Mouse (Mus musculus): ENCODE data around the gene Gpr65. TPM values are rescaled to one million over a fixed set of nuclear protein-coding genes. Genes with fewer than 3 reads are reported as not detected.
"Not testable (repeated sequence)": the region's sequence is repeated elsewhere in the genome, so short reads cannot be mapped to it uniquely, and the experiment has no call there.

Gene Gpr65
- 1.7 and 2.0 TPM in 2 replicates for polyA plus RNA-seq (2015; fragmentation: Nextera tagmentation; extraction: Ambion mirVana)

DNA sequence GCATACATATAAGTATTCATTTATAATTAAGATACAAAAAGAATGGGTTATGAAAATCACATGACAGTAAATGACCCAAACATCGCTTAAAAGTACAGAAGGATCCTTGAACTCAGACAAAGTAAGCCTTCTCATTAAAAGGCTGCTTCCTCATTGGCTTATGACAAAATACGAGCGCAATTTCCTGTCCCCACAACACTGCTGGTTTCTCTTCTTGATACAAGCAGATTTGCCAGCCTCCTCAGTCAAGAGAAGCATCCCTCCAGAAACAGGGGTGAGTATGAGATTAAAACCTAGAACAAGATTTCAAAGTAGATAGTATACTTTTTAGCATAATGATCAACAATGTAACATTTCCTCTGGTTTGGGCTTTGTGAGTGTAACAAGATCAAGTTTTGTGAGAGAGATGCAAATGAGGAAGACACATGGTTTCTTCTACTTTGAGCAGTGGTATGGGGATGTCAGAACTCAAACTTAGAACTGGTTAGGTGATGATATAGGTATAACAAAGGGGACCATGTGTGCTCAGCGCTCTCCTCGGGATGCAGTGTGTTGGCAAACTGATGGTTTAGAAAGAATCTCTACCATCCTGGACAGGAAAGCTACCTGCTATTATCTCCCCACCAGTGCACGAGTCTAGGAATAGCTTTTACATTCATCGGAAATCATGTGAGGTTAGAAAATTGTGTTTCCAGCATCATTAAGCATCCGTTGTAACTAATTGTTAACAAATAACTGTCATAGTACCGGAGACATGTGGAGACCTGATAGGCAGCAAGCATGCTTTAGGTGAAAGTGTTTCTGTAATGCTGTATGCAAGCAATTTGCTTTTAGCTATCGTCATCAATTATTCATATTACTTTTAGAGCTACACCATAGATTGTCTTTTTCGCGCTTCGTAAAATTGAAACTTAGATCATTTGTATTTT lies at the start of gene Gpr65:
Gpr65 (plus strand) TSS at position 195 of the 929 bp plus-strand sequence.
- Histone ChIP-seq H3K27me3 (no peaks in the 10 kb centered on the region), H3K4me2 (replicated peaks) (no peak within 1 kb of the TSS), H3K27ac (no peak within 1 kb of the TSS), H3K4me3 (no peak within 1 kb of the TSS), H3K4me1 (peaks cover 6% of the 10 kb centered on the region; the same call in 1 of the 2 replicates), H3K9ac (no peak within 1 kb of the TSS), H3K9me3 (no peaks in the 10 kb centered on the region), H3K36me3 (no peaks in the 10 kb centered on the region)
- 87% methylated on average over 13 of the region's 13 CpGs for WGBS
- ATAC-seq (ENCODE audit: low FRiP score, low read depth): no peak

DNA sequence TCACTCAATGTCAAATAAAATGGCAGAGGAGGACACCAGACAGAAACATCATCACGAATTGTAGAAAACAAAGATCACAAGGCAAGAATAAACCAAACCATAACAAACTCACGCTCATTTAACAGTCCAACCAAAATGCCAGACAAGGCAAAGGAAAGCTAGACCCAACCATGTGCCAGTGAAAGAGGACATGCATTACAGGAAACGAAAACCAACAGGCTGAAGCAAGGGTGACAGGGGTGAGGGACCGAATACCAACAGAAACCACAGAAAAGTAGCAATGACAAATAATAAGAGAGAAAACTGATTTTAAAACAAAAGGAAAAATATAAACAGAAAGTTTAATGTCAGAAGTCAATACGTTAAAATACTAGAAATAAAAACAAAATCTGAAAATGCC lies 45.1 kb upstream of the Gpr65 start:
- no peaks in the 10 kb centered on the region for H3K9me3 ChIP-seq
- ATAC-seq (ENCODE audit: low FRiP score, low read depth): no peak
- no peak overlapping the region for H3K4me2 ChIP-seq (replicated peaks)
- H3K27ac ChIP-seq: no peak overlapping the region
- H3K27me3 ChIP-seq: no peaks in the 10 kb centered on the region
- H3K4me3 ChIP-seq: no peak overlapping the region
- peaks cover 10% of the 10 kb centered on the region for H3K36me3 ChIP-seq
- H3K9ac ChIP-seq: no peak overlapping the region
- H3K4me1 ChIP-seq: no peaks in the 10 kb centered on the region
- WGBS: 82% methylated on average over 5 of the region's 5 CpGs

DNA sequence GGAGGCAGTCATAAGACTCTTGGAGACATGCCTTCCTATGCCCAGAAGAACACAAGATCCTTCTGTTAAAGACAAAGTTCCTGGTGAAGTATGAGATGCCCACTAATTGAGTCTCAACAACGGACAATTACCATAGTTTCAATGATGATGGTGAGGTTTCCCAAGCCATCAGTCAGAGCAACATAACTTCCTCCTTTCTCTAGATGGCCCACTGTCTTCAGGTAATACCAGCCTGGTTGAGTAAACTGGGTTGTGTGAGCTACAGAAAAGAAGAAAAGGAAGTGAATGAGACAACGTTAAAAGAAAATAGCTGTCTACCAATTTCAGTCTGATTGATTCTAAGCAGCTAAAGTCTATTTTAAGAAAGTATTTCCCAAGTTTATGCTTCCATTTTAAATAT lies 41.4 kb upstream of the Gpr65 start:
- 90% methylated on average over 2 of the region's 2 CpGs for WGBS
- no peak for ATAC-seq (ENCODE audit: low FRiP score, low read depth)
- Histone ChIP-seq H3K27me3 (no peaks in the 10 kb centered on the region), H3K9ac (no peak overlapping the region), H3K4me3 (no peak overlapping the region), H3K9me3 (no peaks in the 10 kb centered on the region), H3K36me3 (peaks cover 13% of the 10 kb centered on the region), H3K4me1 (no peaks in the 10 kb centered on the region), H3K27ac (no peak overlapping the region), H3K4me2 (replicated peaks) (no peak overlapping the region)

DNA sequence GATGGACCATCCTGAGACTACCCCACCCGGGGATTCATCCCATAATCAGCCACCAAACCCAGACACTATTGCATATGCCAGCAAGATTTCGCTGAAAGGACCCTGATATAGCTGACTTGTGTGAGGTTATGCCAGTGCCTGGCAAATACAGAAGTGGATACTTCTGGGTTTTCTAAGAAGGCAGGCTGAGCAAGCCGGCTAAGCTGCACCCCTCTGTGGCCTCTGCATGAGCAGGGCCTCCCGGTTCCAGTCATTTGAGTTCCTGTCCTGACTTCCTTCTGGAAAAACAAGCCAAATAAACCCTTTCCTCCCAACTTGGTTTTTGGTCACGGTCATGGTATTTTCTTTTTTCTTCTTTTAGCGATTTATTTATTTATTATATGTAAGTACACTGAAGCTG lies 30.0 kb upstream of the Gpr65 start:
- H3K36me3 ChIP-seq; H3K9me3 ChIP-seq; H3K27ac ChIP-seq; H3K4me3 ChIP-seq; H3K9ac ChIP-seq; H3K27me3 ChIP-seq; ATAC-seq (ENCODE audit: low FRiP score, low read depth); H3K4me1 ChIP-seq; H3K4me2 ChIP-seq (replicated peaks): not testable (repeated sequence)
- 80% methylated on average over 6 of the region's 6 CpGs for WGBS

DNA sequence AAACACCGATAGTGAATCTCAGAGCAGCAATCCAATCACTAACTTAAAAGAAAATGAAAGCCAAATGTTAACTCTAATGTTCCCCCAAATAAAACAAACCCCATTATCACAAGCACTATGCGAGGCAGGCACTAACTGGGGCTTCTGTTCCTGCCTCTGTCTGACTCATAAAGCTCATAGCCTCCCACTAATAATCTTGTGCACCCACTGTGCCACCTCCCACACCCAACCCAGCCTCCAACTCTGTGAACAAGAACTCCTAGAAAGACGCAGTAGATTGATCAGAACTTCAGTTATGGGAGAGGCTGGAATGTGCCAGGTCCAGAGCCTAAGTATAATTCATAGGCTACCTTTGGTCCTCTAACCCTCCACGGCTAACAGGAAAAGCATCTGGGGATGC lies 24.3 kb upstream of the Gpr65 start:
- WGBS: 50% methylated on average over 4 of the region's 4 CpGs
- Histone ChIP-seq H3K4me3 (no peak overlapping the region), H3K27ac (no peak overlapping the region), H3K9me3 (no peaks in the 10 kb centered on the region), H3K4me2 (replicated peaks) (no peak overlapping the region), H3K9ac (no peak overlapping the region), H3K4me1 (no peaks in the 10 kb centered on the region), H3K27me3 (no peaks in the 10 kb centered on the region), H3K36me3 (peaks cover 2% of the 10 kb centered on the region; the same call in 1 of the 2 replicates)
- no peak for ATAC-seq (ENCODE audit: low FRiP score, low read depth)

DNA sequence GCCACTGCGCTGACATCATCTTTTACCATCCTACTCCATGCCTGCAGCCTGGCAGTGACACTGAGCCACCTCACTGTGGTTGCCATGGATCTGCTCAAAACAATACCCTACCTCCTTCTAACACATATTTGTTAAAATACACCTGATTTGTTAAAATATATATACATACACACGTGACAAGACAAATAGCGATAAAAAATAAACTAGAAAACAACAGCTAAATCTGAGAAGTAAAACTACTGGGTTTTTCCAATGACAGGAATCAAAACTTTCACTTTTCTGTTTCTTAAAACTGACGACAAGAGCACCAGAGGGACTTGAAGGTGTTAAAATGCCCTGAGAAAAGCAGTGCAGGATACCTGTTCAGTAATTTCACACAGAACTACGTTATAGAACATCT lies 23.6 kb upstream of the Gpr65 start:
- no peak overlapping the region for H3K9ac ChIP-seq
- ATAC-seq (ENCODE audit: low FRiP score, low read depth): no peak
- no peak overlapping the region for H3K4me2 ChIP-seq (replicated peaks)
- H3K36me3 ChIP-seq: peaks cover 2% of the 10 kb centered on the region; the same call in 1 of the 2 replicates
- no peaks in the 10 kb centered on the region for H3K27me3 ChIP-seq
- no peaks in the 10 kb centered on the region for H3K4me1 ChIP-seq
- no peak overlapping the region for H3K4me3 ChIP-seq
- WGBS: 91% methylated on average over 5 of the region's 5 CpGs
- H3K27ac ChIP-seq: no peak overlapping the region
- H3K9me3 ChIP-seq: no peaks in the 10 kb centered on the region

DNA sequence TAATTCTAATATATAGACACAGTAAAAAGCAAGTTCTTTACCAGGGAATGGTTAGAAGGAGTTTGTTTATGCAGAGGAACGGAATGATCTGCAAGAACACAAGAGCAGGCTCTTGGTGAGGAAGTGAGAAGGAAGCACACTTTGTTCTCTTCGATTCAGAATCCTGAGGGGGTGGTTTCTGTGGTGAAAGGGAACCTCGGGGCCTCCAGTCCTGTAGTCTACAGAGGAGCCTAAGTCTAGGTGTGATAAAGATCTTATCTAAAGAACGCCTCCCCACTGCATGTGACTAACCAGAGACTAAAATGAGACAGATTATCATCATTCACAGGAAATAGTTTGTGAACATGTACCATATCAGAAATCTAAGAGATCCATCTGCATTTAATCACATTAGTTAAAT lies 21.6 kb upstream of the Gpr65 start:
- H3K4me3 ChIP-seq: no peak overlapping the region
- no peaks in the 10 kb centered on the region for H3K4me1 ChIP-seq
- no peaks in the 10 kb centered on the region for H3K27me3 ChIP-seq
- H3K9ac ChIP-seq: no peak overlapping the region
- H3K4me2 ChIP-seq (replicated peaks): no peak overlapping the region
- ATAC-seq (ENCODE audit: low FRiP score, low read depth): no peak
- H3K36me3 ChIP-seq: peaks cover 7% of the 10 kb centered on the region; the same call in 1 of the 2 replicates
- no peaks in the 10 kb centered on the region for H3K9me3 ChIP-seq
- WGBS: 69% methylated on average over 4 of the region's 4 CpGs
- no peak overlapping the region for H3K27ac ChIP-seq

DNA sequence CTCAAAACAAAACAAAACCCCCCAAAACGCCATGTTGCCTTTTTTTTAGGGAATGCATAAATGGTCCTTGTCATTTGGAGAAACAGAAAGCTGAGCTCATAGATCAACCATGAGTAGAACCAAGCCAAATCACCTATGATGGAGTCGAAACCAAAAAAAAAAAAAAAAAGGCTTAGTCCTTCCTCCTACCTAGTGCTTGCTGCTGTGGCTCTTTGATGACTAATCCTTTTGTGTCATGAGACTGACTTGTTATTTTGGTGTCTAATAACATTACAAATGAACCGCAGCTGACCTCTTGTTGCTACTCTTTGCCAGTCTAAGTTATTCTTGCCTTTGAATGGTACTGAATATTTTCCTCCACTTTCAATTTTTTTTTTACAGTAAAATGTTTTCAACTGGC lies 18.8 kb upstream of the Gpr65 start:
- no peak for ATAC-seq (ENCODE audit: low FRiP score, low read depth)

DNA sequence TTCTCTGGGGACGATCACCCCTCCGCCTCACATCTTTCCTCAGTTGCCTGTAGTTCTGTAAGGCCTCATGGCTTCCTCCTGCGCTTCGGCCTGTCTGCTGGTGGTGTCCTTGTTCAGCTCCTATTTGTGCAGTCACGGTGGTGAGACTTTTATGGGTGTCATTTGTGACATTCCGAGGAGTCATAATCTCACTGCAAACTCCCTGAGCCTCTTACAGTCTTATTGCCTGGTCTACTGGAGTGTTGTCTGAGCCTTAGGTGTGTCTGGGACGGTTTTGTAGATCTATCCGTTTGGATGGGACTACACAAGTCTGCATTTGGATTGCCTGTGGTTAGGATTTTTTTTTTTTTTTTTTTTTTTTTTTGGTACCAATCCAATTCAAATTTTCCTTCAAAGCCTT lies 18.1 kb upstream of the Gpr65 start:
- ATAC-seq (ENCODE audit: low FRiP score, low read depth): no peak
- 74% methylated on average over 8 of the region's 8 CpGs for WGBS
- Histone ChIP-seq H3K36me3 (peaks cover 14% of the 10 kb centered on the region; the same call in 1 of the 2 replicates), H3K9me3 (no peaks in the 10 kb centered on the region), H3K27ac (no peak overlapping the region), H3K4me2 (replicated peaks) (no peak overlapping the region), H3K4me3 (no peak overlapping the region), H3K9ac (no peak overlapping the region), H3K4me1 (no peaks in the 10 kb centered on the region), H3K27me3 (no peaks in the 10 kb centered on the region)

More for the DNA sequence above, 18.8 kb upstream of the Gpr65 start:
- H3K9me3 ChIP-seq: no peaks in the 10 kb centered on the region
- peaks cover 14% of the 10 kb centered on the region; the same call in 1 of the 2 replicates for H3K36me3 ChIP-seq
- no peak overlapping the region for H3K4me2 ChIP-seq (replicated peaks)
- H3K4me3 ChIP-seq: no peak overlapping the region
- WGBS: 74% methylated on average over 3 of the region's 3 CpGs
- no peaks in the 10 kb centered on the region for H3K4me1 ChIP-seq
- H3K27ac ChIP-seq: no peak overlapping the region
- H3K9ac ChIP-seq: no peak overlapping the region
- H3K27me3 ChIP-seq: no peaks in the 10 kb centered on the region

DNA sequence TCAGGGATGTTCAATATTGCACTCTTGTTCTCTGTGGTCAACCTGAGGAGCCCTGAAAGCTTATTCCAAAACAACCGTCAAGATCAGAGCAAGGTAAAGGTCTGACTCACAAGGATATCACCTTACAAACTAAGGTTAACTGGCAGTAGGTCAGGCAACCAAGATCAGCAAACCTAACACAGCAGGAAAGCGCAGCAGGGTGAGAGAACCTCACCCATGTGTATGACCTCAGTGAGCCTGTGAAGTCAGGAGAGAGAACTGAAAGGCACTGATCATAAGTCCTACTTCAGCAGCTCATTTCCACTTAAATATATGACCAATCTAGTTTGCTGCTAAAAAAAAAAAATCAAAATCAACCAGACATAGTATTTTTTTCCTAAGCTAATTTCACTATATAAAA lies 16.0 kb upstream of the Gpr65 start:
- Histone ChIP-seq H3K9ac (no peak overlapping the region), H3K27me3 (no peaks in the 10 kb centered on the region), H3K4me1 (peaks cover 2% of the 10 kb centered on the region; the same call in 1 of the 2 replicates), H3K4me2 (replicated peaks) (no peak overlapping the region), H3K9me3 (no peaks in the 10 kb centered on the region), H3K4me3 (no peak overlapping the region), H3K36me3 (peaks cover 12% of the 10 kb centered on the region; the same call in 1 of the 2 replicates), H3K27ac (no peak overlapping the region)
- 61% methylated on average over 2 of the region's 2 CpGs for WGBS
- ATAC-seq (ENCODE audit: low FRiP score, low read depth): no peak

DNA sequence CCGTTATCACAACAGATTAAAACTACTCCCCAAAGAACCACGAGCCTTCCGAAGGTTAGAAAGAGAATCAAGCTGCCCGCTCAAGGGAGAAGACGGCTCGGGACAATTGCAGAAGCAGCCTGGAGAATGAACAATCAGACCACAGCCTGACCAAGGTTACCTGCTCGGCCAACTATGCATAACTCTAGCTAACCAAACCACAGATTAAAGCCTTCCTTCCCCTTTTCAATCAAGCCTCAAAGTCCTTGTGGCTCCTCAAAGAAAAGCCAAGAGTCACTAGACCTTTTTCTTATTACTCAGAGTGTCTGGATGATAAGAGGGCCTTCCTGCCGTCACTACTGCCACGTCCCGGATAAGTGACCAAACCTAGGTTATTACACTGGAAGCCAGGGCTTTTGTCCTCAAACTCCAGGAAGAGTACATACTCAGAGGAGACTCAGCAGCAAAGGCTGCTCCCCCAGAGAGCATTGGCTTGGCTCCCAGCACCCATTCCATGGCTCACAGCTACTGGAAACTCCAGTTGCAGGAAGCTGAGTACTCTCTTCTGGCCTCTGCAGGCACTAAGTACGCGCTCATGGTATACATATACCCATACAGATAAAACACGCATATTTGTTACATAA lies 13.0 kb upstream of the Gpr65 start:
- WGBS: 88% methylated on average over 13 of the region's 13 CpGs
- H3K4me1 ChIP-seq: peaks cover 4% of the 10 kb centered on the region; the same call in 1 of the 2 replicates
- H3K9me3 ChIP-seq: no peaks in the 10 kb centered on the region
- H3K4me2 ChIP-seq (replicated peaks): no peak overlapping the region
- no peak overlapping the region for H3K9ac ChIP-seq
- no peak overlapping the region for H3K27ac ChIP-seq
- H3K4me3 ChIP-seq: no peak overlapping the region
- no peaks in the 10 kb centered on the region for H3K27me3 ChIP-seq
- peaks cover 7% of the 10 kb centered on the region; the same call in 1 of the 2 replicates for H3K36me3 ChIP-seq
- ATAC-seq (ENCODE audit: low FRiP score, low read depth): no peak

DNA sequence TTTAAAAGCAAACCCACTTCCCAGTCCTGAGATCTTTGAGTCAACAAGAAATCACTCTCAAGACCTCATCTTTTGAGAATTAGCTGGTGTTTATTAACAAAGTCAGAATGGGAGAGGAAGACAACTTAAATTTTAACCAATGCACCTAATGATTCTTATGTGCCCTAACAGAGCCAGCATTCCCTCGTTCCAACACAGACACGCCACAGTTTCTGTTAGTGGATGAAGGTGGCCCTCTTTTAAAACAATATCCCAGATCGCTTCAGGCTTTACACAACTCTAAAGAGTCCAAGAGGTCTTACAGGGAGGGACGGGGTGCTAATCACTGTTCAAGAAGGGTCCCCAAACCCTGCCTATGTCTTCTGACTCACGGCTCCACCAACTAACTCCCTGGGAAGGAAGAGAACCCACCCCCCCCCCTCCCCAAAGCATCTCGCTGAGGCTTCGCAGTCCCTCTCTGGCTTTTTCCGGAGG lies 10.0 kb upstream of the Gpr65 start:
- H3K36me3 ChIP-seq: peaks cover 4% of the 10 kb centered on the region; the same call in 1 of the 2 replicates
- H3K4me1 ChIP-seq: peaks cover 4% of the 10 kb centered on the region; the same call in 1 of the 2 replicates
- H3K4me2 ChIP-seq (replicated peaks): peak overlapping the region; percentile 70
- 0% methylated on average over 8 of the region's 8 CpGs for WGBS
- H3K9ac ChIP-seq: peak overlapping the region; percentile 93
- H3K27me3 ChIP-seq: no peaks in the 10 kb centered on the region
- ATAC-seq (ENCODE audit: low FRiP score, low read depth): no peak
- H3K4me3 ChIP-seq: peak overlapping the region; percentile 78
- H3K27ac ChIP-seq: peak overlapping the region; percentile 91
- H3K9me3 ChIP-seq: no peaks in the 10 kb centered on the region
